1 mouse cellular context compared by ENCODE assay signal in the genomic region with DNA sequence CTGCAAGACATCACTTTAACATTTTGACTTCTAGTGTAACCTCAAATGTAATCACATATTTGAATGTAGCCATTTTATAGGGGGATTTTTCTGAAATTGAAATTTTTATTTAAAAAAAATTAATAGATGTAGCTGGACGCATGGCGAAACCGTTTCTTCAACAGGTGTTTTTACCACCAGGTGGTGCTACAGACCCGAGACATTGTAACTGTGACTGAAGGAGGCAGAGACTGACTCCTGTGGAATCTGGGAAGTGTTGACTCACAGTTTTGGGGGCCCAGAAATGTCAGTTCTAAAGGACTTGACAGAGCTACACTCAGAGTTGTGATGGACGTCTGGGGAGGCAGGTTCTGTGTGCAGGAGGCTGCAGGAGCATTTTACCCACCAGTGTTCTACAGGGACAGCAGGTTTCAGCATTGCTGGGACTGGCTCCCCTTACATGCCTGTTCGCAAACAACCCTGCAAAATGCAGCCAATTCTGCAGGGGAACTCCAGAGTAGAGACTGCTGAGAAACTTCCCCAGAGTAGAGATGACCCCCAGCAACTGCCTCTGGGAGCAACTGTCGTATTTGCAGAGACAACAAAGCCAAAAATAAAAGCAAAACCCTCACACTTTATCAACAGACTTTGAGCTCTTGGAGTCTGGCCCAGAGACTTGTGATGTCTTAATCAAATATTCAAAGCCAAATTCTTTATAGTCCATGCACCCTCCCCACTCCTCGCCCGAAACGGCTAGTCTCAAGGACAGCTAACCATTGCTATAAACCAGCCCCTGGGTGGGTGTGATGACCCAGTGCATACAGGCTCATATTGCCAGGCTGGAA.
TF ChIP-seq lines count a peak whose summit lies in the region.

No protein-coding gene starts in this region.

TF ChIP-seq in CH12.LX, 34 proteins besides CTCF, POLR2A, EP300 and RAD21 (continued from another document):
- TF ChIP-seq ZNF384 (IDR thresholded peaks at IDR 0.05; ENCODE audit: low read depth, low read length) (peak; percentile 70; the same call in 1 of the 2 replicates), JUN (IDR thresholded peaks at IDR 0.05; ENCODE audit: insufficient read depth, low read depth, low read length) (no peak), MAFK (IDR thresholded peaks at IDR 0.05; ENCODE audit: insufficient replicate concordance, low read length) (no peak), HCFC1 (IDR thresholded peaks at IDR 0.05; ENCODE audit: low read depth, low read length) (no peak), MYC (IDR thresholded peaks at IDR 0.05; ENCODE audit: low read depth, low read length) (peak; percentile 77), ZC3H11A (IDR thresholded peaks at IDR 0.05; ENCODE audit: low read depth, low read length) (peak; percentile 94), POLR2AphosphoS2 (IDR thresholded peaks at IDR 0.05; ENCODE audit: low read depth, low read length) (no peak), MAZ (IDR thresholded peaks at IDR 0.05; ENCODE audit: low read depth, low read length) (no peak), MEF2A (IDR thresholded peaks at IDR 0.05; ENCODE audit: borderline replicate concordance, low read depth, low read length) (no peak), IRF4 (IDR thresholded peaks at IDR 0.05; ENCODE audit: low read depth, low read length) (peak; percentile 37; the same call in 1 of the 2 replicates), SMC3 (IDR thresholded peaks at IDR 0.05; ENCODE audit: low read depth, low read length) (peak; percentile 96)
